Mouse (Mus musculus) R1 (cell line): ENCODE measurements at regions not wholly inside any gene's neighbourhood (a gene's known extent, or its start where the extent isn't known, plus 50 kb on each side); places are given as distances from the start of the nearest gene placed in this dataset.

Experiments
- DNase-seq: peaks from one replicate; pipeline ENCODE4 v3.0.0-alpha.2; 2018; ENCODE audit warnings: low read depth, low spot score

- no peak for DNase-seq
Measured at GRCm38 (mm10) chr15:65733326-65733725, 718.6 kb upstream of the Gm21961 start.

GRCm38 (mm10) chr15:65731308-65731707, 716.6 kb upstream of the Gm21961 start:
- no peak for DNase-seq

- no peak for DNase-seq
Measured at GRCm38 (mm10) chr15:65727061-65727460, 712.4 kb upstream of the Gm21961 start.

- peak; percentile 55 for DNase-seq
Measured at GRCm38 (mm10) chr15:65726271-65726670, 711.6 kb upstream of the Gm21961 start.

GRCm38 (mm10) chr15:65703559-65703958, 688.9 kb upstream of the Gm21961 start:
- no peak for DNase-seq

- DNase-seq: no peak
Measured at GRCm38 (mm10) chr15:65701510-65701909, 686.8 kb upstream of the Gm21961 start.

GRCm38 (mm10) chr15:65698596-65698995, 683.9 kb upstream of the Gm21961 start:
- no peak for DNase-seq
